In genomic region chr5:118878722-118879121, GRCm38 (mm10) we compare ENCODE assay signal across 25 mouse cellular contexts.
DNase-seq lines count a peak whose midpoint lies in the region; ATAC-seq lines count a peak whose summit lies in the region.
"Had no signal": no experiment of that assay in that cellular context is flagged by ENCODE, and none has a peak within 500 bp of the region (broad histone marks: within the 10 kb centered on the region; RNA-seq: fewer than 3 reads in every experiment).

No protein-coding gene starts in this region.

- ATAC-seq in forebrain, embryonic 11.5 days (replicated peaks; ENCODE audit: low FRiP score): no peak
- no peak for ATAC-seq in kidney, embryonic 16.5 days (ENCODE audit: low FRiP score, low TSS enrichment)
- ATAC-seq: forebrain, embryonic 16.5 days had no signal

- H3K4me1 ChIP-seq in forebrain, embryonic 10.5 days: peaks cover 31% of the 10 kb centered on the region
- H3K4me1 ChIP-seq in forebrain, embryonic 11.5 days (replicated peaks; ENCODE audit: control insufficient read depth, insufficient read depth, low read length): 0 out of 2 replicates have a peak, but pooled peaks cover 2% of the 10 kb centered on the region
- H3K4me1 ChIP-seq in kidney, embryonic 16.5 days (ENCODE audit: insufficient read depth, low read length): peaks cover 23% of the 10 kb centered on the region; the same call in 1 of the 2 replicates

- no peaks in the 10 kb centered on the region for H3K9me3 ChIP-seq in forebrain, embryonic 10.5 days
- H3K9me3 ChIP-seq in forebrain, embryonic 11.5 days (ENCODE audit: control insufficient read depth, low read length): no peaks in the 10 kb centered on the region
- no peaks in the 10 kb centered on the region for H3K9me3 ChIP-seq in kidney, embryonic 16.5 days (ENCODE audit: low read length)
- H3K9me3 ChIP-seq: hindbrain, embryonic 12.5 days; limb, embryonic 13.5 days; lung, embryonic 15.5 days; midbrain, embryonic 12.5 days; stomach, embryonic 15.5 days had no signal

- H3K9ac ChIP-seq in forebrain, embryonic 11.5 days (ENCODE audit: low read length): no peak overlapping the region
- H3K9ac ChIP-seq in kidney, embryonic 16.5 days (replicated peaks; ENCODE audit: low read length): no peak overlapping the region
- H3K9ac ChIP-seq: hindbrain, embryonic 12.5 days; limb, embryonic 13.5 days; lung, embryonic 15.5 days; midbrain, embryonic 12.5 days; stomach, embryonic 15.5 days had no signal

- H3K36me3 ChIP-seq in forebrain, embryonic 10.5 days (replicated peaks): no peaks in the 10 kb centered on the region
- no peaks in the 10 kb centered on the region for H3K36me3 ChIP-seq in forebrain, embryonic 11.5 days (ENCODE audit: control insufficient read depth, insufficient read depth, low read length)
- H3K36me3 ChIP-seq in kidney, embryonic 16.5 days (ENCODE audit: insufficient read depth, low read length): no peaks in the 10 kb centered on the region
- H3K36me3 ChIP-seq: G1E; hindbrain, embryonic 12.5 days; limb, embryonic 13.5 days; lung, embryonic 15.5 days; midbrain, embryonic 12.5 days; stomach, embryonic 15.5 days had no signal

- WGBS in forebrain, embryonic 10.5 days: 43% methylated on average over 10 of the region's 10 CpGs
- 41% methylated on average over 10 of the region's 10 CpGs for WGBS in forebrain, embryonic 11.5 days
- 35% methylated on average over 10 of the region's 10 CpGs for WGBS in kidney, embryonic 16.5 days

- no peak overlapping the region for H3K4me3 ChIP-seq in forebrain, embryonic 10.5 days
- no peak overlapping the region for H3K4me3 ChIP-seq in forebrain, embryonic 11.5 days (ENCODE audit: low read depth, low read length)
- H3K4me3 ChIP-seq in kidney, embryonic 16.5 days (ENCODE audit: low read length): no peak overlapping the region
- H3K4me3 ChIP-seq: hindbrain, embryonic 12.5 days; layer of hippocampus, adult 2 months; left cerebral cortex, adult 2 months; limb, embryonic 13.5 days; lung, embryonic 15.5 days; midbrain, embryonic 12.5 days; stomach, embryonic 15.5 days had no signal

- H3K4me2 ChIP-seq in forebrain, embryonic 11.5 days (ENCODE audit: low read depth, low read length, severe bottlenecking): no peak overlapping the region
- no peak overlapping the region for H3K4me2 ChIP-seq in kidney, embryonic 16.5 days (replicated peaks; ENCODE audit: low read depth, low read length)
- H3K4me2 ChIP-seq: hindbrain, embryonic 12.5 days; limb, embryonic 13.5 days; liver, embryonic 11.5 days; lung, embryonic 15.5 days; midbrain, embryonic 12.5 days; stomach, embryonic 15.5 days had no signal

- peak; percentile 26 to 32 for DNase-seq in adrenal gland, adult 18-20 months (ENCODE audit: low spot score in 2 of 2)
- DNase-seq in adrenal gland, postnatal 14 days: no peak
- peak; percentile 21 for DNase-seq in forebrain, embryonic 10.5 days (ENCODE audit: extremely low spot score, low spot score)
- no peak for DNase-seq in forebrain, embryonic 11.5 days (ENCODE audit: low spot score)
- DNase-seq in kidney, postnatal 14 days: no peak
- DNase-seq in adrenal gland, postnatal 10 days: peak; percentile 17
- DNase-seq in frontal cortex, adult 2 months (ENCODE audit: extremely low spot score in 1 of 2, low spot score in 1 of 2): no peak
- DNase-seq: cerebellum, adult 18-20 months; cerebellum, postnatal 10 days; gastrocnemius, postnatal 10 days; kidney, adult 11 months; kidney, postnatal 36 days; right cerebral cortex, postnatal 25 days; thymus, postnatal 14 days had no signal

- H3K27me3 ChIP-seq in forebrain, embryonic 10.5 days (ENCODE audit: poor library complexity, severe bottlenecking): peaks cover 81% of the 10 kb centered on the region
- H3K27me3 ChIP-seq in forebrain, embryonic 11.5 days (ENCODE audit: control insufficient read depth, insufficient read depth, low read length): peaks cover 42% of the 10 kb centered on the region
- peaks cover 47% of the 10 kb centered on the region for H3K27me3 ChIP-seq in kidney, embryonic 16.5 days (ENCODE audit: insufficient read depth, low read length)

- no peak overlapping the region for H3K27ac ChIP-seq in forebrain, embryonic 10.5 days
- no peak overlapping the region for H3K27ac ChIP-seq in forebrain, embryonic 11.5 days (ENCODE audit: low read depth, low read length)
- H3K27ac ChIP-seq in kidney, embryonic 16.5 days (ENCODE audit: low read length): 0 out of 2 replicates have a peak overlapping the region, but pooled peaks have one; percentile 17
- H3K27ac ChIP-seq: hindbrain, embryonic 12.5 days; layer of hippocampus, adult 2 months; left cerebral cortex, adult 2 months; limb, embryonic 13.5 days; lung, embryonic 15.5 days; midbrain, embryonic 12.5 days; stomach, embryonic 15.5 days had no signal

Comparison
In these comparisons a context has a peak if more than half of its experiments do, and no peak if none do; other contexts are left out.
1. DNase-seq: peak in adrenal gland, adult 18-20 months (2 of 2), forebrain, embryonic 10.5 days (single experiment) and adrenal gland, postnatal 10 days (single experiment); none in adrenal gland, postnatal 14 days (single experiment), forebrain, embryonic 11.5 days (single experiment), kidney, postnatal 14 days (single experiment) and frontal cortex, adult 2 months (0 of 2).